Mouse (Mus musculus) forebrain, embryonic 10.5 days (tissue): Measurements from ENCODE around the gene Gpr4. TPM values are rescaled to one million over a fixed set of nuclear protein-coding genes. Genes with fewer than 3 reads are reported as not detected.

ENCODE experiments used
- DNase-seq: peaks from one replicate; pipeline ENCODE4 v3.0.0-alpha.2; 2017; ENCODE audit warnings: low spot score; ENCODE audit errors: extremely low spot score
- H3K27ac ChIP-seq: fragments of 300-500 bp; sonication (generic); 2 replicates; pipeline ENCODE4 v1.5.1; 2016; ENCODE audit warnings: mild to moderate bottlenecking
- H3K27me3 ChIP-seq: fragments of 300-500 bp; sonication (generic); 2 replicates; pipeline ENCODE4 v1.6.1; 2016; ENCODE audit warnings: mild to moderate bottlenecking; ENCODE audit not compliant: poor library complexity, severe bottlenecking
- H3K36me3 ChIP-seq: fragments of 300-500 bp; sonication (generic); replicated peaks from 2 replicates; pipeline ENCODE4 v1.6.1; 2016; ENCODE audit warnings: mild to moderate bottlenecking, moderate library complexity
- H3K4me1 ChIP-seq: fragments of 300-500 bp; sonication (generic); 2 replicates; pipeline ENCODE4 v1.6.1; 2016
- H3K4me3 ChIP-seq: fragments of 300-500 bp; sonication (generic); 2 replicates; pipeline ENCODE4 v1.5.1; 2016; ENCODE audit warnings: mild to moderate bottlenecking, moderate library complexity
- H3K9me3 ChIP-seq: fragments of 300-500 bp; sonication (generic); 2 replicates; pipeline ENCODE4 v1.6.1; 2016; ENCODE audit warnings: mild to moderate bottlenecking, moderate library complexity
- WGBS: fragments of 180-500 bp; shearing (Covaris S2); methylation state at CpG from one replicate; pipeline ENCODE4 v1.1.7; 2016; 5-methylcytosine and 5-hydroxymethylcytosine counted together
- polyA plus RNA-seq: library from polyadenylated mRNA; unstranded; fragments of >200 nt; fragmentation: Nextera tagmentation; extraction: Ambion mirVana; gene quantifications from 2 replicates; pipeline ENCODE4 v1.2.1, GENCODE M21; 2016

The Gpr4 gene
- polyA plus RNA-seq, 1 experiment from 2014 or later: 1.6 TPM

DNA sequence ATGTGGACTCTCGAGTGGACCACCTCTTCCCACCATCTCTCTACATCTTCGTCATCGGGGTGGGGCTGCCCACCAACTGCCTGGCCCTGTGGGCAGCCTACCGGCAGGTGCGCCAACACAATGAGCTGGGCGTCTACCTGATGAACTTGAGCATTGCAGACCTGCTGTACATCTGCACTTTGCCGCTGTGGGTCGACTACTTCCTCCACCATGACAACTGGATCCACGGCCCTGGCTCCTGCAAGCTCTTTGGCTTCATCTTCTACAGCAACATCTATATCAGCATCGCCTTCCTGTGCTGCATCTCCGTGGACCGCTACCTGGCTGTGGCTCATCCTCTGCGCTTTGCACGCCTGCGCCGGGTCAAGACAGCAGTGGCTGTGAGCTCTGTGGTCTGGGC is 9.9 kb downstream of the Gpr4 start:
- H3K36me3 ChIP-seq: peaks cover 27% of the 10 kb centered on the region
- no peak overlapping the region for H3K4me3 ChIP-seq
- H3K27ac ChIP-seq: no peak overlapping the region
- H3K27me3 ChIP-seq: no peaks in the 10 kb centered on the region
- no peaks in the 10 kb centered on the region for H3K9me3 ChIP-seq
- no peak for DNase-seq
- WGBS: 94% methylated on average over 16 of the region's 16 CpGs
- H3K4me1 ChIP-seq: peaks cover 18% of the 10 kb centered on the region

DNA sequence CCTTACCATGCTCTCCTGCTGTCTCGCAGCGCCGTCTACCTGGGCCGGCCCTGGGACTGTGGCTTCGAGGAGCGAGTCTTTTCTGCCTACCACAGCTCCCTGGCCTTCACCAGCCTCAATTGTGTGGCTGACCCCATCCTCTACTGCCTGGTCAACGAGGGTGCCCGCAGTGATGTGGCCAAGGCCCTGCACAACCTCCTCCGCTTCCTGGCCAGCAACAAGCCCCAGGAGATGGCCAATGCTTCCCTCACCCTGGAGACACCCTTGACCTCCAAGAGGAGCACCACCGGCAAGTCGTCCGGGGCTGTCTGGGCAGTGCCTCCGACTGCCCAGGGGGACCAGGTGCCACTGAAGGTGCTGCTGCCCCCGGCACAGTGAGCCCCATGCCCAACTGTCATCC is 10.5 kb downstream of the Gpr4 start:
- Histone ChIP-seq H3K4me1 (peaks cover 17% of the 10 kb centered on the region), H3K27me3 (no peaks in the 10 kb centered on the region), H3K27ac (no peak overlapping the region), H3K36me3 (peaks cover 27% of the 10 kb centered on the region), H3K9me3 (no peaks in the 10 kb centered on the region), H3K4me3 (no peak overlapping the region)
- no peak for DNase-seq
- 89% methylated on average over 14 of the region's 14 CpGs for WGBS

DNA sequence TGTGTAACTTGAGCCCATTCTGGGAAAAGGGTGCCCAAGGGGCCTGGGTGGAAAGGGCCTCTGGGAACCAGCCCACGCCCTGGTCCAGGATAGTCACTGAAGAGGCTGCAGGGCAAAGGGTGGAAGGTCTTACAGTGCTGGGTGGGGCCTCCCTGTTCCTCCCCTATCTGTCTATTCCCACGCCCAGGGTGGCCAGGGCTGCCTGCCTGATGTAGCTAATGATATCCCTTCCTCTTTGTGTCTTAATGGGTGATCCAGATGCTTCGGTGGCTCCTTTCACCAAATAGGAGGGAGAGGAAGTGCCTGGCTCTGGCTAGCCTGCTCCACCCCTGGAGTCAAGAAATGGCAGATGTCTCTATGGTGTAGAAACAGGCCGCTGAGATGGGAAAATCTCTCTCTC is 12.6 kb downstream of the Gpr4 start:
- H3K36me3 ChIP-seq: peaks cover 27% of the 10 kb centered on the region
- no peak overlapping the region for H3K27ac ChIP-seq
- 87% methylated on average over 4 of the region's 4 CpGs for WGBS
- no peak overlapping the region for H3K4me3 ChIP-seq
- no peak for DNase-seq
- no peaks in the 10 kb centered on the region for H3K9me3 ChIP-seq
- H3K27me3 ChIP-seq: no peaks in the 10 kb centered on the region
- H3K4me1 ChIP-seq: peaks cover 20% of the 10 kb centered on the region

- 23% methylated on average over 20 of the region's 20 CpGs for WGBS
- Histone ChIP-seq H3K9me3 (no peaks in the 10 kb centered on the region), H3K27me3 (no peaks in the 10 kb centered on the region), H3K4me1 (peaks cover 27% of the 10 kb centered on the region), H3K27ac (peak overlapping the region; percentile 97), H3K4me3 (peak overlapping the region; percentile 71), H3K36me3 (peaks cover 44% of the 10 kb centered on the region)
- DNase-seq: no peak
These were observed 14.8 kb downstream of the Gpr4 start for GRCm38 (mm10) chr7:19226817-19227797.

- Histone ChIP-seq H3K4me1 (peaks cover 27% of the 10 kb centered on the region), H3K9me3 (no peaks in the 10 kb centered on the region), H3K36me3 (peaks cover 44% of the 10 kb centered on the region), H3K27ac (peak within 1 kb of the TSS; percentile 97), H3K4me3 (peak within 1 kb of the TSS; percentile 71), H3K27me3 (no peaks in the 10 kb centered on the region)
- DNase-seq: peak; percentile 100
- WGBS: under 1% methylated on average over 91 of the region's 91 CpGs
These were observed 15.8 kb downstream of the Gpr4 start, which contains the start of gene Opa3 for GRCm38 (mm10) chr7:19227883-19228792. TSS of gene Opa3 (plus strand) at chr7:19228334.

- under 1% methylated on average over 14 of the region's 14 CpGs for WGBS
- H3K9me3 ChIP-seq: no peaks in the 10 kb centered on the region
- no peaks in the 10 kb centered on the region for H3K27me3 ChIP-seq
- peak overlapping the region; percentile 97 for H3K27ac ChIP-seq
- no peak for DNase-seq
- peaks cover 27% of the 10 kb centered on the region for H3K4me1 ChIP-seq
- peaks cover 50% of the 10 kb centered on the region for H3K36me3 ChIP-seq
- peak overlapping the region; percentile 71 for H3K4me3 ChIP-seq
These were observed 16.4 kb downstream of the Gpr4 start for GRCm38 (mm10) chr7:19228793-19229148.

DNA sequence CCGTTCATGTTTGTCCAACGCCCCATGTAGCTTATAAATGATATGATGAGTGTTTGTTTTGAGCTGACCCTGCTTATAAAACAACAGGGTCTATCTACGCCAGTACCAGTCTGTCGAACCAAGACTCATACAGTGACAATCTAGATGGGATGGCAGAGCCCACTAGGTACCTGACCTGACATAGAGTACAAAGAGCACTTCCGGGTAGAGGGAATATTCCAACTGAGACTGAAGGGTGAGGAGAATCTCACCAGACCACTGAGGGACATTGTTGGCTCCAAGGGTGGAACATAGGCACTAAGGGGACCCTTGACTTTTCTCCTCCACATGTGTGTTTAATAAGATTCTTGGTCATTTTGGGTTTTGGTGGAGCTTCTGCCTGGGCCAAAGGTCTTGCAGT is 17.1 kb downstream of the Gpr4 start:
- peak overlapping the region; percentile 97 for H3K27ac ChIP-seq
- peak overlapping the region; percentile 71 for H3K4me3 ChIP-seq
- no peaks in the 10 kb centered on the region for H3K9me3 ChIP-seq
- no peaks in the 10 kb centered on the region for H3K27me3 ChIP-seq
- peaks cover 56% of the 10 kb centered on the region for H3K36me3 ChIP-seq
- no peak for DNase-seq
- WGBS: 58% methylated on average over 5 of the region's 5 CpGs
- peaks cover 27% of the 10 kb centered on the region for H3K4me1 ChIP-seq

DNA sequence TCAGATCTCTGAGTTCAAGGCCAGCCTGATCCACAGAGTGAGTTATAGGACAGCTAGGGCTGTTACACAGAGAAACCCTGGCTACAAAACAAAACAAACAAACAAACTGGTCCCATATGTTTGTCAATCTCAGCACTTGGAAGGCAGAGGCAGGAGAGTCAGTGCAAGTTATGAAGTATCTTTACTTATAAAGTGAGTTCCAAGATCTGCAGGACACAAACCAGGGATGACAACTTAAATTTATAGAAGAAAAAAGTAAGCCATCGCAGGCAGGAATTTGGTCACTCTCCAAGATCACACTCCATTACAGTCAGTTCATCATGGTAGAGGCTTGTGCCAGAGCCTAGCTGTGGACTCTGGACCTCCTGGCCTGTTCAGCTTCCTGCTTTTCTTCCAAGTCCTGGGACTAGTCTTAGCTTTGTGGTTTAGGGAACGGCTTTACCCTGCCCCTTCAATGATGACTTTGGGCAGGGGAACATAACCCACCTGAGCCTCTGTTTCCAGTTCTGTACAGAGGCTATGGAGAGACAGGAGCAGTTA is 17.8 kb downstream of the Gpr4 start:
- no peaks in the 10 kb centered on the region for H3K27me3 ChIP-seq
- H3K4me3 ChIP-seq: peak overlapping the region; percentile 71; the same call in 1 of the 2 replicates
- peaks cover 27% of the 10 kb centered on the region for H3K4me1 ChIP-seq
- DNase-seq: no peak
- no peak overlapping the region for H3K27ac ChIP-seq
- WGBS: 94% methylated on average over 2 of the region's 2 CpGs
- no peaks in the 10 kb centered on the region for H3K9me3 ChIP-seq
- H3K36me3 ChIP-seq: peaks cover 57% of the 10 kb centered on the region

GRCm38 (mm10) chr7:19230899-19231298 is 18.6 kb downstream of the Gpr4 start:
- 95% methylated on average over 5 of the region's 5 CpGs for WGBS
- DNase-seq: no peak
- Histone ChIP-seq H3K4me3 (no peak overlapping the region), H3K27ac (no peak overlapping the region), H3K27me3 (no peaks in the 10 kb centered on the region), H3K36me3 (peaks cover 49% of the 10 kb centered on the region), H3K4me1 (peaks cover 27% of the 10 kb centered on the region), H3K9me3 (no peaks in the 10 kb centered on the region)

- Histone ChIP-seq H3K27me3 (no peaks in the 10 kb centered on the region), H3K4me1 (peaks cover 23% of the 10 kb centered on the region), H3K36me3 (peaks cover 48% of the 10 kb centered on the region), H3K4me3 (no peak overlapping the region), H3K27ac (no peak overlapping the region), H3K9me3 (no peaks in the 10 kb centered on the region)
- no peak for DNase-seq
- 94% methylated on average over 3 of the region's 3 CpGs for WGBS
These were observed 19.5 kb downstream of the Gpr4 start for GRCm38 (mm10) chr7:19231849-19232248.

- Histone ChIP-seq H3K9me3 (no peaks in the 10 kb centered on the region), H3K4me3 (no peak overlapping the region), H3K36me3 (peaks cover 48% of the 10 kb centered on the region), H3K4me1 (peaks cover 17% of the 10 kb centered on the region), H3K27ac (no peak overlapping the region), H3K27me3 (no peaks in the 10 kb centered on the region)
- 89% methylated on average over 5 of the region's 5 CpGs for WGBS
- DNase-seq: no peak
These were observed 22.3 kb downstream of the Gpr4 start for GRCm38 (mm10) chr7:19234652-19235051.

GRCm38 (mm10) chr7:19235092-19235671 is 22.8 kb downstream of the Gpr4 start:
- WGBS: 86% methylated on average over 2 of the region's 2 CpGs
- H3K27me3 ChIP-seq: no peaks in the 10 kb centered on the region
- H3K36me3 ChIP-seq: peaks cover 48% of the 10 kb centered on the region

More at GRCm38 (mm10) chr7:19235092-19235671, 22.8 kb downstream of the Gpr4 start:
- Histone ChIP-seq H3K9me3 (no peaks in the 10 kb centered on the region), H3K4me3 (no peak overlapping the region), H3K27ac (no peak overlapping the region), H3K4me1 (peaks cover 17% of the 10 kb centered on the region)
- DNase-seq: no peak
